Mouse (Mus musculus): ENCODE measurements around the gene Psap. TPM values are rescaled to one million over a fixed set of nuclear protein-coding genes. Genes with fewer than 3 reads are reported as not detected.

Psap gene
- 309 and 374 TPM in 2 replicates for polyA plus RNA-seq (2012; rRNA removed)

GRCm38 (mm10) chr10:60277207-60278005 is at the start of gene Psap:
Gene Psap, plus strand, starts transcription at chr10:60277627.

GRCm38 (mm10) chr10:60346701-60347405 is 69.4 kb downstream of the Psap start, which contains the start of gene Vsir:
Gene Vsir, plus strand, starts transcription at chr10:60346851.

Other genes starting within 250 kb of the Psap start
- gene Spock2, start 171.4 kb upstream of the Psap start, polyA plus RNA-seq (2012; rRNA removed), result 24.0 and 32.3 TPM in 2 replicates
- gene Chst3, start 58.4 kb upstream of the Psap start, polyA plus RNA-seq (2012; rRNA removed), result 5.9 TPM in 2 replicates
- gene Vsir, start 69.2 kb downstream of the Psap start, polyA plus RNA-seq (2012; rRNA removed), result 3.3 and 4.2 TPM in 2 replicates
- 2.0 and 3.1 TPM in 2 replicates for gene Gm17455, start 122.1 kb downstream of the Psap start, polyA plus RNA-seq (2012; rRNA removed)

All from central nervous system, embryonic 11.5 days (tissue).